Mouse (Mus musculus): ENCODE measurements at regions not wholly inside any gene's neighbourhood (a gene's known extent, or its start where the extent isn't known, plus 50 kb on each side); places are given as distances from the start of the nearest gene placed in this dataset.
A peak's percentile ranks its signal among the peaks of the same experiment; 100 is the strongest.

DNA sequence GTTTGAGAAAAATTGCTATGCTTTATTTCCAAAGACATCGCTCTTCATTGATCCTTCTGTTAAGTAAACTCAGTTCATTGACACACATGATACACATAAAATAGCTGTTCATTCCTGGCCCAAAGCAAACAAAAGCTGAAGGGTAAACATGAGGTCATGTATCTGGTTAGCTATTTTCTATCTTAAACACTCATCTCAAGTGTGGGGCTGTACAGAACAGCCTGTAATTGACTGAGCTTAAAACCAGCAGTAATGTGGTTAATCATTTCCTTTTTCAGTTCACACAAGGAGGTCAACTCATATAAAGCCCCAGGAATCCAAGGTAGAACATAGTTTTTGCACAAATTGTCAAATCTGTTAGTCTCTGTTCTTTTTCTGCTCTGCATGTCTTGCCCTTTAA, 94.5 kb downstream of the Cldn17 start:
- Histone ChIP-seq H3K9me3 (no peaks in the 10 kb centered on the region), H3K27ac (replicated peaks) (no peak overlapping the region), H3K4me3 (no peak overlapping the region), H3K27me3 (replicated peaks; ENCODE audit: low read depth, poor library complexity, severe bottlenecking) (no peaks in the 10 kb centered on the region), H3K36me3 (replicated peaks) (no peaks in the 10 kb centered on the region), H3K4me1 (no peaks in the 10 kb centered on the region)
- DNase-seq (ENCODE audit: low spot score): no peak
- WGBS: 93% methylated on average over 1 of the region's 1 CpGs

DNA sequence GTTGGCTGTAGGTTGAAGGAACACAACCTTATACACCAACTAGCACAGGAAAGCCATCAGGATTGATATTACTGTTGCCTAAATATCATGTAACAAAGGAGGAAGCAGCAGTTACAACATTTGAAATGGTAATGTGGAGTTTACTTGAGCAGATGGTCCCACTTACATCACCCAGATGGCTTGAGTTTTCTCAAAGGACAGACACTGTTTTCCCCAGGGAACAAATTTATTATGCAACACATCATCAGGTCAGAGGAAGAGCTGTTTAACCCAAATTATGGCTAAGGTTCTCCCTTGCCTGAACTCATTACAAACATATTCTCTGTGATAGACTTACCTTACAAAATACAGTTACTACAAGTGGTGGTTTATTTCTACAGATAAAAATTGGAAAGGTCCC, 98.6 kb downstream of the Cldn17 start:
- Histone ChIP-seq H3K36me3 (replicated peaks) (no peaks in the 10 kb centered on the region), H3K27ac (replicated peaks) (no peak overlapping the region), H3K9me3 (no peaks in the 10 kb centered on the region), H3K27me3 (replicated peaks; ENCODE audit: low read depth, poor library complexity, severe bottlenecking) (no peaks in the 10 kb centered on the region), H3K4me3 (no peak overlapping the region), H3K4me1 (no peaks in the 10 kb centered on the region)
- no peak for DNase-seq (ENCODE audit: low spot score)

- H3K27ac ChIP-seq (replicated peaks): no peak overlapping the region
- WGBS: 80% methylated on average over 4 of the region's 4 CpGs
- no peaks in the 10 kb centered on the region for H3K4me1 ChIP-seq
- no peaks in the 10 kb centered on the region for H3K36me3 ChIP-seq (replicated peaks)
- DNase-seq (ENCODE audit: low spot score): no peak
- H3K9me3 ChIP-seq: no peaks in the 10 kb centered on the region
- H3K4me3 ChIP-seq: no peak overlapping the region
- no peaks in the 10 kb centered on the region for H3K27me3 ChIP-seq (replicated peaks; ENCODE audit: low read depth, poor library complexity, severe bottlenecking)
These were observed 102.4 kb downstream of the Cldn17 start for GRCm38 (mm10) chr16:88404331-88404730.

GRCm38 (mm10) chr16:88399881-88400280, 106.9 kb downstream of the Cldn17 start:
- H3K9me3 ChIP-seq: no peaks in the 10 kb centered on the region
- H3K36me3 ChIP-seq (replicated peaks): no peaks in the 10 kb centered on the region
- no peak overlapping the region for H3K27ac ChIP-seq (replicated peaks)
- H3K4me3 ChIP-seq: no peak overlapping the region
- 81% methylated on average over 3 of the region's 3 CpGs for WGBS
- no peaks in the 10 kb centered on the region for H3K4me1 ChIP-seq
- no peak for DNase-seq (ENCODE audit: low spot score)
- no peaks in the 10 kb centered on the region for H3K27me3 ChIP-seq (replicated peaks; ENCODE audit: low read depth, poor library complexity, severe bottlenecking)

- Histone ChIP-seq H3K27ac (replicated peaks) (no peak overlapping the region), H3K27me3 (replicated peaks; ENCODE audit: low read depth, poor library complexity, severe bottlenecking) (no peaks in the 10 kb centered on the region), H3K4me1 (no peaks in the 10 kb centered on the region), H3K36me3 (replicated peaks) (no peaks in the 10 kb centered on the region), H3K4me3 (no peak overlapping the region), H3K9me3 (no peaks in the 10 kb centered on the region)
- WGBS: 32% methylated on average over 1 of the region's 1 CpGs
- no peak for DNase-seq (ENCODE audit: low spot score)
These were observed 102.7 kb upstream of the Grik1 start for GRCm38 (mm10) chr16:88392764-88393163.

DNA sequence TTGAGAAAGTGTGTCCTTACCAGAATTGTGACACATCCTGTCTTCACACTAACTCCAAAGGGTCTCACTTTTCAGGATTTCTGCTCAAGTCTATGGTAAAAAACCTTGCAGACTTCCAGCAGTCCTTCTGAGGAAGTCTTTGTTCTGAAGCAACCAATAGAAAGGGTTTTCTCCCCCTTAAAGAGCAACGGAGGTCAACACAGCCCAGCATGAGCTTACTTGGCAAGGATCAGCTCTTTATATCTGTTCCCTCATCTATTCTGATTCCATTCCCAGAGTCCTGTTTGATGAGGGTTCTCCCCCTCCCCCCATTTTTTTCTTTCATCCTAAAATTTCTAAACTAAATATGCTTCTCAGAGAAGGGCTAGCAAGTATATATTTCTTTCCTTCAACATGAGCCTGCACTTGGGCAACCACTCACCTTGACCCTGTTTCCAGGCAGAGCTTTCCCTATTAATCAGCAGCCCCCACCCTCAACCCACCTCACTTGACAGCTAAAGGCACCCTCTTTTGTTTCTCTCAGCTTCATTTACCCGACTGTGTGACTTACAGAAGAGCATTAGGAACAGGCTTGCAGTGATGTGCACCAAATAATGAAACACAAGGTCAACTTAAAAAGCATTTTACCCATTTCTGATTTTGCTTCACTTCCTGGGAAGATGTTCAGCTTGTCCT, 91.7 kb upstream of the Grik1 start:
- Histone ChIP-seq H3K4me1 (peaks cover 11% of the 10 kb centered on the region; the same call in 1 of the 2 replicates), H3K27ac (replicated peaks) (no peak overlapping the region), H3K36me3 (replicated peaks) (no peaks in the 10 kb centered on the region), H3K4me3 (no peak overlapping the region), H3K9me3 (no peaks in the 10 kb centered on the region), H3K27me3 (replicated peaks; ENCODE audit: low read depth, poor library complexity, severe bottlenecking) (no peaks in the 10 kb centered on the region)
- 4% methylated on average over 2 of the region's 2 CpGs for WGBS
- no peak for DNase-seq (ENCODE audit: low spot score)

GRCm38 (mm10) chr16:88375622-88376021, 85.6 kb upstream of the Grik1 start:
- no peaks in the 10 kb centered on the region for H3K9me3 ChIP-seq
- DNase-seq (ENCODE audit: low spot score): no peak
- H3K27me3 ChIP-seq (replicated peaks; ENCODE audit: low read depth, poor library complexity, severe bottlenecking): no peaks in the 10 kb centered on the region
- no peaks in the 10 kb centered on the region for H3K36me3 ChIP-seq (replicated peaks)
- no peak overlapping the region for H3K27ac ChIP-seq (replicated peaks)
- no peak overlapping the region for H3K4me3 ChIP-seq
- H3K4me1 ChIP-seq: peaks cover 5% of the 10 kb centered on the region; the same call in 1 of the 2 replicates
- 68% methylated on average over 5 of the region's 5 CpGs for WGBS

GRCm38 (mm10) chr16:88374612-88375011, 84.5 kb upstream of the Grik1 start:
- no peak for DNase-seq (ENCODE audit: low spot score)
- no peaks in the 10 kb centered on the region for H3K9me3 ChIP-seq
- H3K36me3 ChIP-seq (replicated peaks): no peaks in the 10 kb centered on the region
- H3K4me1 ChIP-seq: peaks cover 5% of the 10 kb centered on the region; the same call in 1 of the 2 replicates
- WGBS: 59% methylated on average over 2 of the region's 2 CpGs
- H3K27me3 ChIP-seq (replicated peaks; ENCODE audit: low read depth, poor library complexity, severe bottlenecking): no peaks in the 10 kb centered on the region
- H3K27ac ChIP-seq (replicated peaks): no peak overlapping the region
- no peak overlapping the region for H3K4me3 ChIP-seq

GRCm38 (mm10) chr16:88372034-88372433, 82.0 kb upstream of the Grik1 start:
- WGBS: 32% methylated on average over 7 of the region's 7 CpGs
- DNase-seq (ENCODE audit: low spot score): peak; percentile 55
- H3K27ac ChIP-seq (replicated peaks): no peak overlapping the region

GRCm38 (mm10) chr16:88368146-88368545, 78.1 kb upstream of the Grik1 start:
- 55% methylated on average over 6 of the region's 6 CpGs for WGBS
- H3K4me3 ChIP-seq: no peak overlapping the region
- no peaks in the 10 kb centered on the region for H3K4me1 ChIP-seq
- H3K9me3 ChIP-seq: no peaks in the 10 kb centered on the region
- DNase-seq (ENCODE audit: low spot score): no peak
- H3K27me3 ChIP-seq (replicated peaks; ENCODE audit: low read depth, poor library complexity, severe bottlenecking): no peaks in the 10 kb centered on the region
- no peaks in the 10 kb centered on the region for H3K36me3 ChIP-seq (replicated peaks)
- no peak overlapping the region for H3K27ac ChIP-seq (replicated peaks)

More at GRCm38 (mm10) chr16:88372034-88372433, 82.0 kb upstream of the Grik1 start:
- Histone ChIP-seq H3K36me3 (replicated peaks) (no peaks in the 10 kb centered on the region), H3K4me1 (peaks cover 5% of the 10 kb centered on the region; the same call in 1 of the 2 replicates), H3K27me3 (replicated peaks; ENCODE audit: low read depth, poor library complexity, severe bottlenecking) (no peaks in the 10 kb centered on the region), H3K9me3 (no peaks in the 10 kb centered on the region), H3K4me3 (no peak overlapping the region)

DNA sequence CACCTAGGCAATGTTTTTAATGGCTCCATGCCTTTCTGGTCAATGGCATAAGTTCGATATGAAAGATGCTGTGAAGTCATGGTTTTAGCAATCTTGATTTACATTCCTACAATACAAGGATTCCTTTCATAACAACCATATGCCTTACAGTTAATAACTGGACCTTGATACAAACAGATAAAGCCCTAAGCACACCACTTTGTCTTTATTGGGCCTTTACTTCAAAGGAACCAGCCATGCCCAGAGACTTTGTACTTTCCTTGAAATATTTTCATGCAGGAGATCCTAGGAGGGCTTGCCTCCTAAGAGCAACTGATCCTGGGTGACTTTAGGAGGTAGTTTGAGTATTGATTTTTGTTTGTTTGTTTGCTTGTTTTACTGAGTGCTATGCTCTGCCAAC, 77.1 kb upstream of the Grik1 start:
- WGBS: 91% methylated on average over 1 of the region's 1 CpGs
- Histone ChIP-seq H3K36me3 (replicated peaks) (no peaks in the 10 kb centered on the region), H3K4me3 (no peak overlapping the region), H3K27me3 (replicated peaks; ENCODE audit: low read depth, poor library complexity, severe bottlenecking) (no peaks in the 10 kb centered on the region), H3K4me1 (no peaks in the 10 kb centered on the region), H3K9me3 (no peaks in the 10 kb centered on the region), H3K27ac (replicated peaks) (no peak overlapping the region)
- DNase-seq (ENCODE audit: low spot score): no peak

DNA sequence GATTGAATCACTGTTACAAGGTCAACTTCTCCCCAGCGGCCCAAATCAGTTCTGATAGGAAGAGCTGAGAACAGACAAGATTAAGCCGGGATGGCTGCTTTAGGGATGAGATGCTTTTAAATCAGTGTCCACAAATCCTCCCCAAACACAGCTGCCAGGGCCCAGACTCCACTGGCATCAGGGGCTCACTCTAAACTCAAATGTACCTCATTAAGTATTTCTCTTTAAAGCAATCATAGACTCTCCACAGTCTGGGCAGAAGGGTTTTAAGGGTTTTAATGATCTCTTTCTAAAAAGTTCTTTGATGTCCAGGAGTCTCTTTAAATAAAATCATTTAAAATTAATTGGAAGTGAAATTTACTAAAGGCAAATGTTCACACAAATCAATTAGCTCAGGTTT, 70.0 kb upstream of the Grik1 start:
- Histone ChIP-seq H3K27ac (replicated peaks) (no peak overlapping the region), H3K27me3 (replicated peaks; ENCODE audit: low read depth, poor library complexity, severe bottlenecking) (no peaks in the 10 kb centered on the region), H3K36me3 (replicated peaks) (no peaks in the 10 kb centered on the region), H3K4me1 (no peaks in the 10 kb centered on the region), H3K9me3 (no peaks in the 10 kb centered on the region), H3K4me3 (no peak overlapping the region)
- WGBS: 32% methylated on average over 2 of the region's 2 CpGs
- DNase-seq (ENCODE audit: low spot score): no peak

Measured in embryonic facial prominence, embryonic 10.5 days (tissue).